Mouse (Mus musculus): ENCODE measurements around the gene Gabpb2. TPM values are rescaled to one million over a fixed set of nuclear protein-coding genes. Genes with fewer than 3 reads are reported as not detected.

The Gabpb2 gene
- polyA plus RNA-seq (2017; shearing (Covaris generic)), result 34.6 TPM

DNA sequence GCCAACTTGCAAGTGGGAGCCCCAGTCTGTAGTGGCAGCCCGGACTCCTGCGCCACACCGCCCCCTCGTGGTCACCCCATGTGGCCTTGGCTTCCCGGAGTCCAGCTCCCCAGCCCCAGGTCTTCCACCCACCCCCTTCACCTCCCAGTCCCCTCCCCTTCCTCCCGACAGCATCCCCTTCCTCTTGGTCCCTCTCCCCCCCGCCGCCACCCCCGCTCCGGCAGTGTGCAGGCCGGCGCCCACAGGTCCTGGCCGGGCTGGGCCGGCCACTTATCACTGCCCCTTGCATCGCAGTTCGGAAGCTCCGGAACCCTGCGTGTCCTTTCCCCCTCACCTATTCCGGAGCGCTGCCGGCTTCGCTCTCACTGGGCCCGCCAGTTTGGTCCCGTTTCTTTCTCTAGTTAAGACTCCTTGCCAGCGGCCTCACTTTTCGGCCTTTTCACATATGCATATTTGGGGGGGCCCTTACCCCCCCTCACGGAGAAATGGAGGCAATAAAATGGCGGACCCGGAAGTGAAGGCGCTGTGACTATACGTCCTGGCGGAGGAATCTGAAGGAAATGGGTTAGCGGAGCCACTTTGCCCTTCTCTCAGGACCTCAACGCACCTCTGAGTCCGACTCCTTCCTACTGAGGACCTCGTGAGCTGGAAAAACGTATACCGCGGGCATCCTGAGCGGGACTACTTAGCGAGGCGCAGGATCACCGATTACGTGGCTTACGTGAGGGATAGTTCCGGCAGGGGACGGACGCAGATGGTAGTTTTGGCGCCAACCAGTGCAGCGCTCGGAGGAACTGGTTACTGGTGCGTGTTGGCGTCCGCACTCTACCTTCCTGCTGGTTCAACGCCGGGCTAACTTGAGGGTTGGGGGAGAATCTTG, at the start of gene Gabpb2:
Gene Gabpb2, minus strand, starts transcription at position 662 of the 880 bp plus-strand sequence.

GRCm38 (mm10) chr3:95250783-95251424, 33.2 kb upstream of the Gabpb2 start, which contains the start of gene Bnipl:
Bnipl (minus strand) TSS chr3:95251193.

GRCm38 (mm10) chr3:95241498-95241897, 23.8 kb upstream of the Gabpb2 start, which contains the start of gene Gm128:
Gm128 (minus strand) TSS chr3:95241598.

DNA sequence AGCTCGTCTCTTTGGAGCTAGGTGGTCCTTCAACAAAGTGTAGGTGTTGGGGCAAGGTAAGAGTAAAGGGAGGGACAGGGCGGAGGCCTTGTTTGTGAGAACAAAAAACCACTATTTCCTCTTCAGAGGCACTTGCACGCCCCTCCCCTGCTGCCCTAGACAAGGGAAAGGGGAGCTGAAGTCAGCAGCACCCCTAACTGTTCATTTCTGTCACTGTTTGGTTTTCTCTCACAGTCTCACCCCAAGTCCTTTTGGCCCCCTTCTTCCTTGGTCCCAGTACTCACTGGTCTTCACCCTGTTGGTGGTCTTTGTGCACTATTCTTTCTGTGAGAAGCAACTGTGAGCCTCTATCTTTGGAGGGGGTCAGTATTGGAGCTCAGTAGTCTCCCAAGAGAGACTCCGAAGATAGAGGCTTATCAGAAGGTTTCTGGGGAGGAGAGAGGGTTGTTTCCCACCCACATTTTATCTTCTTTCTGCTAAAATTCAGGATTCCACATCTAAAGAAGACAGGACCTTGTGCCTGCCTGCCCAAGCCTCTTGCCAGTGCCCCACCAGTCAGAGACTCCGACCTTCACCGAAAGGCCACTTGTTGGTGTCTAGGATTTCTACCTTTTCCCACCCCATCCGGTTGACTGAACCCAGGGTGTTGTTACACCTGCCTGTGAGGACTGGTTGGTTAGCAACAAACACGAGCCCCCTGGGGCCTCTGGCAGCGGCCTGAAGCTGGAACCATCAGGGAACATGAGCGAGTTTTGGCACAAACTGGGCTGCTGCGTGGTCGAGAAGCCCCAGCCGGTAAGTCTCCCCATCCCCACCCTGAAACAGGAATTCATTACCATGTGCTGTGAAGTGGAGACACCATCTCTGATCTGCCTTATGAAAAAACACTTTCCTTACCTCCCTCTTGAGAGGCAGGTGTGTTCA, 13.8 kb upstream of the Gabpb2 start, which contains the start of gene Mllt11:
Gene Mllt11, minus strand, starts transcription at position 874 of the 924 bp plus-strand sequence.

GRCm38 (mm10) chr3:95228148-95228893, 10.6 kb upstream of the Gabpb2 start, which contains the start of gene Cdc42se1:
Cdc42se1 (plus strand) TSS chr3:95228732.

GRCm38 (mm10) chr3:95159987-95160963, 57.4 kb downstream of the Gabpb2 start, which contains the start of gene Sema6c:
Sema6c (plus strand) TSS chr3:95160457.

GRCm38 (mm10) chr3:95141952-95142616, 75.6 kb downstream of the Gabpb2 start, which contains the start of gene Tnfaip8l2:
Tnfaip8l2 (minus strand) TSS chr3:95142360.

GRCm38 (mm10) chr3:95133680-95134101, 84.0 kb downstream of the Gabpb2 start, which contains the start of the genes Scnm1 and Lysmd1:
Scnm1 (minus strand) TSS chr3:95134011.
Lysmd1 (plus strand) TSS chr3:95134088.

Other genes starting within 250 kb of the Gabpb2 start
- gene Pi4kb, start 243.2 kb downstream of the Gabpb2 start, polyA plus RNA-seq (2017; shearing (Covaris generic)), result 17.1 TPM
- gene Zfp687, start 202.5 kb downstream of the Gabpb2 start, polyA plus RNA-seq (2017; shearing (Covaris generic)), result 96.9 TPM
- gene Psmd4, start 175.3 kb downstream of the Gabpb2 start, polyA plus RNA-seq (2017; shearing (Covaris generic)), result 321 TPM
- gene Pip5k1a, start 111.0 kb downstream of the Gabpb2 start, polyA plus RNA-seq (2017; shearing (Covaris generic)), result 37.0 TPM
- gene Vps72, start 106.9 kb downstream of the Gabpb2 start, polyA plus RNA-seq (2017; shearing (Covaris generic)), result 128 TPM
- 3.8 TPM for gene Tmod4, start 93.4 kb downstream of the Gabpb2 start, polyA plus RNA-seq (2017; shearing (Covaris generic))
- 111 TPM for gene Scnm1, start 83.9 kb downstream of the Gabpb2 start, polyA plus RNA-seq (2017; shearing (Covaris generic))
- gene Lysmd1, start 83.8 kb downstream of the Gabpb2 start, polyA plus RNA-seq (2017; shearing (Covaris generic)), result 34.8 TPM
- 282 TPM for gene Tnfaip8l2, start 75.6 kb downstream of the Gabpb2 start, polyA plus RNA-seq (2017; shearing (Covaris generic))
- gene Sema6c, start 57.5 kb downstream of the Gabpb2 start, polyA plus RNA-seq (2017; shearing (Covaris generic)), result 0.43 TPM
- gene Cdc42se1, start 10.8 kb upstream of the Gabpb2 start, polyA plus RNA-seq (2017; shearing (Covaris generic)), result 454 TPM
- gene Mllt11, start 14.3 kb upstream of the Gabpb2 start, polyA plus RNA-seq (2017; shearing (Covaris generic)), result 9.5 TPM
- 1.4 TPM for gene Gm128, start 23.7 kb upstream of the Gabpb2 start, polyA plus RNA-seq (2017; shearing (Covaris generic))
- not detected for gene Bnipl, start 33.3 kb upstream of the Gabpb2 start, polyA plus RNA-seq (2017; shearing (Covaris generic))
- 37.4 TPM for gene Mindy1, start 63.4 kb upstream of the Gabpb2 start, polyA plus RNA-seq (2017; shearing (Covaris generic))
- 8.3 TPM for gene Prune1, start 64.2 kb upstream of the Gabpb2 start, polyA plus RNA-seq (2017; shearing (Covaris generic))
- gene Anxa9, start 89.3 kb upstream of the Gabpb2 start, polyA plus RNA-seq (2017; shearing (Covaris generic)), result 0.89 TPM
- gene Cers2, start 96.9 kb upstream of the Gabpb2 start, polyA plus RNA-seq (2017; shearing (Covaris generic)), result 332 TPM
- 56.6 TPM for gene Setdb1, start 139.3 kb upstream of the Gabpb2 start, polyA plus RNA-seq (2017; shearing (Covaris generic))
- not detected for gene 4930558C23Rik, start 184.9 kb upstream of the Gabpb2 start, polyA plus RNA-seq (2017; shearing (Covaris generic))
- gene Arnt, start 216.5 kb upstream of the Gabpb2 start, polyA plus RNA-seq (2017; shearing (Covaris generic)), result 66.5 TPM

Data from inflammation-experienced regulatory T-cells, adult 16 weeks (primary cell).